Mouse (Mus musculus) spleen, adult 2 months (tissue): ENCODE results near the gene 4931428L18Rik.

Experiments
- CTCF ChIP-seq: fragments of 200-500 bp; IDR thresholded peaks from 2 replicates; pipeline ENCODE4 v1.5.1; 2011; ENCODE audit warnings: mild to moderate bottlenecking, inconsistent platforms; ENCODE audit not compliant: insufficient read depth, insufficient read length, insufficient replicate concordance; ENCODE audit errors: extremely low read depth
- POLR2A ChIP-seq: fragments of 200-500 bp; IDR thresholded peaks from 2 replicates; pipeline ENCODE4 v1.6.1; 2011; ENCODE audit warnings: low read depth, low read length, inconsistent platforms

GRCm38 (mm10) chr1:31150546-31150945 is 71.9 kb downstream of the 4931428L18Rik start:
- TF ChIP-seq POLR2A (no peak), CTCF (no peak)
